Mouse (Mus musculus): ENCODE results near the gene Hrasls.

Gene Hrasls

GRCm38 (mm10) chr16:29209605-29210411 lies at the start of gene Hrasls:
TSS of gene Hrasls (plus strand) at chr16:29209695.
- no peak for DNase-seq (ENCODE audit: low read depth in 1 of 2, low spot score in 2 of 2)

- no peak for DNase-seq (ENCODE audit: low read depth in 1 of 2, low spot score in 2 of 2)
Observed at GRCm38 (mm10) chr16:29162271-29162670, 47.2 kb upstream of the Hrasls start.

- DNase-seq (ENCODE audit: low read depth in 1 of 2, low spot score in 2 of 2): no peak
Observed at GRCm38 (mm10) chr16:29167051-29167450, 42.4 kb upstream of the Hrasls start.

GRCm38 (mm10) chr16:29171741-29172140 lies 37.8 kb upstream of the Hrasls start:
- DNase-seq (ENCODE audit: low read depth in 1 of 2, low spot score in 2 of 2): no peak

- DNase-seq (ENCODE audit: low read depth in 1 of 2, low spot score in 2 of 2): no peak
Observed at GRCm38 (mm10) chr16:29173201-29173600, 36.3 kb upstream of the Hrasls start.

- no peak for DNase-seq (ENCODE audit: low read depth in 1 of 2, low spot score in 2 of 2)
Observed at GRCm38 (mm10) chr16:29174831-29175350, 34.6 kb upstream of the Hrasls start.

- no peak for DNase-seq (ENCODE audit: low read depth in 1 of 2, low spot score in 2 of 2)
Observed at GRCm38 (mm10) chr16:29192911-29193310, 16.6 kb upstream of the Hrasls start.

GRCm38 (mm10) chr16:29193981-29194380 lies 15.5 kb upstream of the Hrasls start:
- DNase-seq (ENCODE audit: low read depth in 1 of 2, low spot score in 2 of 2): no peak

GRCm38 (mm10) chr16:29195156-29195555 lies 14.3 kb upstream of the Hrasls start:
- no peak for DNase-seq (ENCODE audit: low read depth in 1 of 2, low spot score in 2 of 2)

GRCm38 (mm10) chr16:29198461-29198860 lies 11.0 kb upstream of the Hrasls start:
- DNase-seq (ENCODE audit: low read depth in 1 of 2, low spot score in 2 of 2): no peak

GRCm38 (mm10) chr16:29201146-29201545 lies 8.3 kb upstream of the Hrasls start:
- no peak for DNase-seq (ENCODE audit: low read depth in 1 of 2, low spot score in 2 of 2)

GRCm38 (mm10) chr16:29204875-29205274 lies 4.6 kb upstream of the Hrasls start:
- DNase-seq (ENCODE audit: low read depth in 1 of 2, low spot score in 2 of 2): no peak

- DNase-seq (ENCODE audit: low read depth in 1 of 2, low spot score in 2 of 2): no peak
Observed at GRCm38 (mm10) chr16:29205581-29205980, 3.9 kb upstream of the Hrasls start.

GRCm38 (mm10) chr16:29208841-29209240 lies 654 bp upstream of the Hrasls start:
- DNase-seq (ENCODE audit: low read depth in 1 of 2, low spot score in 2 of 2): no peak

- DNase-seq (ENCODE audit: low read depth in 1 of 2, low spot score in 2 of 2): no peak
Observed at GRCm38 (mm10) chr16:29216395-29217295, 7.2 kb downstream of the Hrasls start.

- no peak for DNase-seq (ENCODE audit: low read depth in 1 of 2, low spot score in 2 of 2)
Observed at GRCm38 (mm10) chr16:29235951-29236350, 26.5 kb downstream of the Hrasls start.

- no peak for DNase-seq (ENCODE audit: low read depth in 1 of 2, low spot score in 2 of 2)
Observed at GRCm38 (mm10) chr16:29254325-29254724, 44.8 kb downstream of the Hrasls start.

All from monocyte, adult 2 months (primary cell).